Mouse (Mus musculus) retina, adult 2 months (tissue): ENCODE measurements around the gene Adat3.
"Not testable (repeated sequence)": the region's sequence is repeated elsewhere in the genome, so short reads cannot be mapped to it uniquely, and the experiment has no call there.

Experiments used
- DNase-seq: peaks from one replicate; pipeline ENCODE4 v3.0.0-alpha.2; 2012; ENCODE audit warnings: low read depth, low spot score

Gene Adat3

GRCm38 (mm10) chr10:80610116-80610785 is 7.6 kb downstream of the Adat3 start:
- DNase-seq = no peak

GRCm38 (mm10) chr10:80611024-80611423 is 8.3 kb downstream of the Adat3 start:
- DNase-seq = no peak

GRCm38 (mm10) chr10:80611905-80612304 is 9.2 kb downstream of the Adat3 start:
- DNase-seq = no peak

- no peak for DNase-seq
Measured at GRCm38 (mm10) chr10:80613821-80614220, 11.1 kb downstream of the Adat3 start.

- no peak for DNase-seq
Measured at GRCm38 (mm10) chr10:80614351-80614750, 11.7 kb downstream of the Adat3 start.

GRCm38 (mm10) chr10:80618181-80618580 is 15.5 kb downstream of the Adat3 start:
- no peak for DNase-seq

- DNase-seq = no peak
Measured at GRCm38 (mm10) chr10:80619465-80620244, 17.0 kb downstream of the Adat3 start.

- no peak for DNase-seq
Measured at GRCm38 (mm10) chr10:80620365-80620764, 17.7 kb downstream of the Adat3 start.

- DNase-seq = no peak
Measured at GRCm38 (mm10) chr10:80620796-80621689, 18.4 kb downstream of the Adat3 start.

GRCm38 (mm10) chr10:80621690-80621939 is 18.9 kb downstream of the Adat3 start:
- DNase-seq = no peak

- peak; percentile 100 for DNase-seq
Measured at GRCm38 (mm10) chr10:80621940-80622660, 19.4 kb downstream of the Adat3 start.

- no peak for DNase-seq
Measured at GRCm38 (mm10) chr10:80622661-80623456, 20.2 kb downstream of the Adat3 start, which contains the start of gene Csnk1g2. Csnk1g2 (plus strand) TSS chr10:80622838.

- no peak for DNase-seq
Measured at GRCm38 (mm10) chr10:80623457-80624191, 20.9 kb downstream of the Adat3 start.

GRCm38 (mm10) chr10:80625764-80626163 is 23.1 kb downstream of the Adat3 start:
- DNase-seq = no peak

GRCm38 (mm10) chr10:80627685-80628084 is 25.0 kb downstream of the Adat3 start:
- no peak for DNase-seq

GRCm38 (mm10) chr10:80628925-80629324 is 26.2 kb downstream of the Adat3 start:
- DNase-seq = no peak

GRCm38 (mm10) chr10:80635345-80635744 is 32.7 kb downstream of the Adat3 start:
- no peak for DNase-seq

GRCm38 (mm10) chr10:80646936-80647335 is 44.3 kb downstream of the Adat3 start:
- no peak for DNase-seq

GRCm38 (mm10) chr10:80649910-80650309 is 47.2 kb downstream of the Adat3 start:
- not testable (repeated sequence) for DNase-seq

- no peak for DNase-seq
Measured at GRCm38 (mm10) chr10:80650392-80650791, 47.7 kb downstream of the Adat3 start.
